Mouse (Mus musculus): ENCODE results near the gene Prkag2.

Prkag2 gene

GRCm38 (mm10) chr5:25053971-25054658 lies 46.3 kb downstream of the Prkag2 start:
- DNase-seq (ENCODE audit: extremely low read depth, low read depth, low spot score), result no peak

GRCm38 (mm10) chr5:25050827-25051226 lies 49.6 kb downstream of the Prkag2 start:
- DNase-seq (ENCODE audit: extremely low read depth, low read depth, low spot score), result no peak

GRCm38 (mm10) chr5:25047670-25048069 lies 52.8 kb downstream of the Prkag2 start:
- DNase-seq (ENCODE audit: extremely low read depth, low read depth, low spot score), result no peak

- no peak for DNase-seq (ENCODE audit: extremely low read depth, low read depth, low spot score)
Observed at GRCm38 (mm10) chr5:25046762-25047161, 53.7 kb downstream of the Prkag2 start.

DNA sequence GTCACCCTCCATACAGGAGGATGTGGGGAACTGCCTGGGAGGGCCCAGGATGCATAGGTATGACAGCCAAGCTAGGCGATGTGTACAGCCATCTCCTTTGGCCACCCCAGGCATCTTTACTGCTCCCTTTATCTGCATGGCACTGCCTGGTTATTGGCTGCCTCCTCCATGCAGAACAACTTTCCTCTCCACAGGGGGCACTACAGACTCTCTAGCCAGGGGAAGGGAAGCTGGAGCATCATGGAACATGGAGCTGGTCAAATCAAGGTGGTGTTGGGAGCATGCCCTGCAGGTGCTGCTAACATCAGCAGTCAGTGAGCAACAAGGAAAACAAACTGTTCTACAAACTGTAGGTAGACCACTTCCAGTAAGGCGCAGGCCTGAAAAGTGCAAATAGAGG lies 56.4 kb downstream of the Prkag2 start:
- no peak for DNase-seq (ENCODE audit: extremely low read depth, low read depth, low spot score)

DNA sequence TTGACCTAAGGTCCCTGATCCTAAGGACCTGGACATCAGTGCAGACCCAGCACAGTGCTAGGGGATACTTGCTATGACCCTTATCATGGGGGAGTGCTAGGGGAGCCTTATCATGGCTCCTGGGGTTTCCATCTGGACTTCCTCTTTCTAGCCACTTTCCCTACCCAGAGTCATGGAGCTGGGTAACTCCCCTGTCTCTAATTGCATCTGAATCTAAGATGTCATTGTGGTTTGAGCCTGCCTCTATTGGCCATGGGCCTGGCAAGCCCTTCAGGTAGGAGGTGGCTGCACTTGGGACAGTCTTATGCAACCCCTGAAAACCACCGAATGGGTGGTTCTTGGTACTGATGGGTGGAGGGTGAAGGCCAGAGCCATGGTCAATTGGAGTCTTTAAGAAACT lies 58.5 kb downstream of the Prkag2 start:
- DNase-seq (ENCODE audit: extremely low read depth, low read depth, low spot score), result no peak

GRCm38 (mm10) chr5:25041307-25041706 lies 59.1 kb downstream of the Prkag2 start:
- no peak for DNase-seq (ENCODE audit: extremely low read depth, low read depth, low spot score)

- no peak for DNase-seq (ENCODE audit: extremely low read depth, low read depth, low spot score)
Observed at GRCm38 (mm10) chr5:25040903-25041302, 59.5 kb downstream of the Prkag2 start.

DNA sequence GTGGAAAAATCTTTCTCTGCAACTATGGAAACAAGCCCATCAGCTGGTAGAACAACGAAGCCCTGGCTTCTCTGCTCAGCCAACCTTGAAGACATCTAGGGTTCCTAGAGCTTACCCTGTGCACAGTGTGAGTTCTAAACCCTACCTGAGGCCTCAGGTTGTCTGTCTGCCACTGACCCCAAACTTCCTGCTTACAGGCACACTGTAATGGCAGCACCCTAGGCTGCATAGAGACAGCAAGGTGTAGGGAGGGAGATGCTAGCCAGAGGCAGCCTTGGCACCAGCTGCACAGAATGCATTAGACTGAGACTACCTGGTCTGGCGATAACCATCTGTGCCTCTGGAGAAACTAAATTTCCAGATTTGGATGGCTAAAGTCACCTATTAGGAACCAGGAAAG lies 61.6 kb downstream of the Prkag2 start:
- DNase-seq (ENCODE audit: extremely low read depth, low read depth, low spot score), result no peak

- DNase-seq (ENCODE audit: extremely low read depth, low read depth, low spot score), result no peak
Observed at GRCm38 (mm10) chr5:25035391-25035790, 65.1 kb downstream of the Prkag2 start.

GRCm38 (mm10) chr5:25031456-25031856 lies 69.0 kb downstream of the Prkag2 start:
- DNase-seq (ENCODE audit: extremely low read depth, low read depth, low spot score), result no peak

DNA sequence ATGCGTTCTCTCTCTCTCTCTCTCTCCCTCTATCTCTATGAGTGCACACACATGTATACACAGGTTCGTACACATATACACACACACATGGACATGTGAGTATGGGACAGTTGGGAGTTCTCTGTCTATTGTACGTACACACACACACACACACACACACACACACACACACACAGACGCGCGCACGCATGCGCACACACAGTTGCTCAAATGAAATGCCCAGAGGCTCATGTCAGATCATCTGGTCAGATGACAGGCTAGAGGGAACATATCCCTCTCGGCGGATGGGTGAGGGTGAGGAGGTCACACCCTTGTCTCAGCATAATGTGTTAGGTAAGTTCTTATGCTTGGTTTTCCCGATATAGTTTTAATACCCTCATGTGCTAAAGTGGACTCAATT lies 69.4 kb downstream of the Prkag2 start:
- DNase-seq (ENCODE audit: extremely low read depth, low read depth, low spot score), result no peak

DNA sequence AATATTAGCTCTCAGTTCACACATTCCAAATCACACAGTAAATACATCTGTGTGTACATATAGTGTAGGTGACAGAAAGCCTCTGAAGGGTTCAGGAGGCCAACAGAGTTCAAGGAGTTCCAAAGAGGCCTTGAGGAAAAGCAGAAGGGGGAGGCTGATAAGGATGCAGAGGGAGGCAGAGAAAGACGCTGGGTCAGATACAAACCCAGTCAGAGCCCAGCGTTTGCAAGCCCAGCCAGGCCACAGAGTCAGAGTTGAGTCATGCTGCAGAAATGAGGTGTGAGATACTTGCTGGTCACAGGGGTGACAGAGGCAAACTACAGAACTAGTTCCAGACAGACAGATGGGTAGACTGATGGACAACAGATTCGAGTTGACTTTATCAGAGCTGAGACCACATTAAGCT lies 70.2 kb downstream of the Prkag2 start:
- DNase-seq (ENCODE audit: extremely low read depth, low read depth, low spot score), result no peak

GRCm38 (mm10) chr5:25027673-25028072 lies 72.8 kb downstream of the Prkag2 start:
- DNase-seq (ENCODE audit: extremely low read depth, low read depth, low spot score), result no peak

DNA sequence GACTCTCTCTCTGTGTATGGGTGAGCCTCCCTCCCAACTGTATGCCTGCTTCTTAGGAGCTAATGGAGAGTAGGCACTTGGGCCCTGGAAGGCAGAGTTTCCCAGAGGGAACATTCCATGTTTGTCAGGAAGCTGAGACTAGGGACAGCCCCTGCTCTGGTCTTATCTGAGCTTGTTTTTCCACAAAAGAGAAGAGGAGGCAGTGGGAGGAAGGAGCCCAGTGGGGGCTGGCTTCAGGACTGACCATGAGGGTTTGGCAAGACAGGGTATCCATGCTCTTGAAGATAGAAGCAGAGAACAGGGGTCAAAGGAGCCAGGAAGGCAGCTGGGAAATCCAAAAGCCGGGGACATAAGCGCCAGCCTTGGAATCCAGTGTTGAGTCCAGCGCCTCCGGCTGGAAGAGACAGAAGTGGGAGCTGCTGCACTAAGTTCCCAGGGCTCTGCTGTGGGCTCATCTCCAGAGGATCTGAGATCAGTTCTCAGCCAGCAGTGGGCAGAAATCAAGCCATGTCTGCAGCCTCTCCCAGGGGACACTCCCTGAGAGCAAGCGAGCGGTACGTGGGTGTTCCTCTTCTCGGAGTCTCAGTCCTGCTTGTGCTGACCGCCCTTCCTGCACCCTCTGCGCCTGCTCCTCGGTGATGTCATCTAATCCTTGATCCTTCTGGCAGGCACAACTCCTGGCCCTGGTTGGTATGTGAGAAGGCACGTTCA lies 75.0 kb downstream of the Prkag2 start:
- no peak for DNase-seq (ENCODE audit: extremely low read depth, low read depth, low spot score)

- no peak for DNase-seq (ENCODE audit: extremely low read depth, low read depth, low spot score)
Observed at GRCm38 (mm10) chr5:25022904-25023303, 77.5 kb downstream of the Prkag2 start.

GRCm38 (mm10) chr5:25019221-25019620 lies 81.2 kb downstream of the Prkag2 start:
- DNase-seq (ENCODE audit: extremely low read depth, low read depth, low spot score), result no peak

DNA sequence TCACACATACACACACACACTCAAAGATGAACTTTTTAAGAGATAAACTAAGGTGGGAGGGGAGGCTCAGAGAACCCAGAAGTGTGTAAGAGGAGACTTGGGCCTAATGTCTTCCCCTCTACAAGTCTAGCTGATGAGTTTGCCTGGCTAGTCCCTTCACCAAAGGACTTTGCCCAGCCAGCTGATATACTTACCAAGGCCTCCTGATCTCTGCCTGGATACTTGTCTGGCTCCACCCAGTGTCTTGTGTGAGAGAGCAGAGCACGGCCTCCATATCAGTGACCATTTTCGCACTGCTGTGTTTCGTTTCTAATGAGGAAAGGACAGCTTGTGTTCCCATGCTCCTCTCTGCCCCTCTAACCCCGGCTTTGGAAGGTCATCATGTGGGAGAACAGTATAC lies 88.3 kb downstream of the Prkag2 start:
- DNase-seq (ENCODE audit: extremely low read depth, low read depth, low spot score), result no peak

- DNase-seq (ENCODE audit: extremely low read depth, low read depth, low spot score), result no peak
Observed at GRCm38 (mm10) chr5:25011019-25011485, 89.4 kb downstream of the Prkag2 start.

DNA sequence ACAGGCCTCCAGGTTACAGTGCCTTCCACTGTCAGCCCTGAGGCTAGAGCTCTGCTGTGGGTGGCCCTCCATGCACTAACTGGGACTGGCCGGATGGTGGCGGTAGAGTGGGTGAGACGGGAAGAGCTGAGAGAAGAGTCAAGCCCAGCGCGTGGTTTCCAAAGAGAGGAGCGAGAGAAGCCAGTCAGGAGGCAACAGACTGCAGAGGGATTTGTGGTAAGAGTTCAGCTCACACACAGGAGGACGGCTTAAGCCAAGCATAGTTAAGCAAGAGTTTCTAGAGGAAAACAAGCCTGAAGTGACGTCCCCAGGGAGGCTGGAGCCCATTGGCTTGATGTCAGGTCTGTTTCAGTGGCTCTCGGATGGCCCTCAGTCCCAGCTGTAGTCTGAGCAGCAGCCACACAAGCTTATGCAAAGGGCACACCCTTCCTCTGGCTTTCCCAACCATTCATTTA lies 90.0 kb downstream of the Prkag2 start:
- DNase-seq (ENCODE audit: extremely low read depth, low read depth, low spot score), result no peak

GRCm38 (mm10) chr5:25009770-25010169 lies 90.7 kb downstream of the Prkag2 start:
- no peak for DNase-seq (ENCODE audit: extremely low read depth, low read depth, low spot score)

DNA sequence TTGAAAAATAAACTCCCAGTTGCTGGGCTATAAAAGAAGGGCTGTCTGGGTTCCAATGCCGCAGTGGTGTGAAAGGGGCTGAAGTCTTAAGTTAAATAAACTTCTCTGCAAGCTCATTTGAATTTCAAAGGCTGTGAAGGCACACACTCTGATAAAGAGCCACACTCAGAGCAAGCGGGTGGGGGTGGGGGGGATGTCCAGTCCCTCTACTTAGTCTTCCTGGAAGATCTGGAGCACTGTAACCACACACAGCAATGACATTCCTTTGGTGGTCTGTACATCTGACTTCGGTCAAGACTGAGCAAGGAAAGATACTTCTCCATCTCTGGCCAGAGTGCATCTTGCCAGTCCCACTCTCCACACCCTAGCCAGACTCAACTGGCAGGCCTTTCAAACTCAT lies 91.5 kb downstream of the Prkag2 start:
- no peak for DNase-seq (ENCODE audit: extremely low read depth, low read depth, low spot score)

Measured in fat pad, adult 2 months (tissue).